Comparison of ENCODE assay signal across 18 mouse cellular contexts in the genomic region with DNA sequence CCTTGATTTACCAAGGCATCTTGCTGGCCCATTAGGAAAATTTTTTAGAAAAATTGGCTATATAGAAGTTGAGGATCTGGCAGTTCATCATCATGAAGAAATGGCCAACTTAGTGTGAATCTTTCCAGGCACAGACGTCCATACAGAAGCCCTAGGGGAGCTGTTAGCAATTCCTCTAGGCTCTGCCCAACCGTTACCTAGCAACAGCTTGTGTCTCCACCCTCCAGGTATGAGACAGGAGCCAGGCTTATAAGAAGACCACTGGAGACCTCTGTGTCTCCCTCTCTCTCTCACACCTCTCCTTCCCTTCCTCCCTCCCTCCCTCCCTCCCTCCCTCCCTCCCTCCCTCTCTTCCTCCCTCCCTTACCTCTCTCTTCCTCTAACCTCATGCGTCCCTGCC. TPM values are rescaled to one million over a fixed set of nuclear protein-coding genes. Genes with fewer than 3 reads are reported as not detected.
A peak's percentile ranks its signal among the peaks of the same experiment; 100 is the strongest.
DNase-seq lines count a peak whose midpoint lies in the region; ATAC-seq and TF ChIP-seq lines count a peak whose summit lies in the region.
"Had no signal": no experiment of that assay in that cellular context is flagged by ENCODE, and none has a peak within 500 bp of the region (broad histone marks: within the 10 kb centered on the region; RNA-seq: fewer than 3 reads in every experiment).

No protein-coding gene starts in this region.

- H3K4me1 ChIP-seq in forebrain, embryonic 13.5 days: peaks cover 43% of the 10 kb centered on the region
- H3K4me1 ChIP-seq in forebrain, embryonic 16.5 days (replicated peaks; ENCODE audit: control insufficient read depth, insufficient read depth, low read length): peaks cover 13% of the 10 kb centered on the region
- H3K4me1 ChIP-seq in neural tube, embryonic 14.5 days (ENCODE audit: control insufficient read depth, insufficient read depth, low read length): peaks cover 15% of the 10 kb centered on the region; the same call in 1 of the 2 replicates
- peaks cover 29% of the 10 kb centered on the region for H3K4me1 ChIP-seq in hindbrain, embryonic 13.5 days (replicated peaks)
- peaks cover 8% of the 10 kb centered on the region for H3K4me1 ChIP-seq in midbrain, postnatal 0 days (ENCODE audit: insufficient read depth, low read length)
- peaks cover 11% of the 10 kb centered on the region for H3K4me1 ChIP-seq in kidney, embryonic 16.5 days (ENCODE audit: insufficient read depth, low read length)

- no peak overlapping the region for H3K4me2 ChIP-seq in forebrain, embryonic 13.5 days
- H3K4me2 ChIP-seq in forebrain, embryonic 16.5 days (ENCODE audit: low read length): no peak overlapping the region
- H3K4me2 ChIP-seq in neural tube, embryonic 14.5 days (ENCODE audit: low read depth, low read length): no peak overlapping the region
- no peak overlapping the region for H3K4me2 ChIP-seq in hindbrain, embryonic 13.5 days
- H3K4me2 ChIP-seq in midbrain, postnatal 0 days (ENCODE audit: low read depth, low read length, poor library complexity, severe bottlenecking): no peak overlapping the region
- no peak overlapping the region for H3K4me2 ChIP-seq in kidney, embryonic 16.5 days (replicated peaks; ENCODE audit: low read depth, low read length)
- H3K4me2 ChIP-seq: liver, embryonic 13.5 days; neural tube, embryonic 12.5 days had no signal

- no peak for DNase-seq in neural tube, embryonic 10.5 days (ENCODE audit: extremely low spot score, low spot score)
- peak; percentile 36 for DNase-seq in midbrain, postnatal 0 days (ENCODE audit: low spot score)
- no peak for DNase-seq in frontal cortex, adult 2 months (ENCODE audit: extremely low spot score in 1 of 2, low spot score in 1 of 2)
- DNase-seq: cerebellum, postnatal 36 days; heart, adult 2 months; heart, postnatal 10 days; liver, embryonic 13.5 days; lung, postnatal 10 days; thymus, adult 2 months had no signal

- H3K4me3 ChIP-seq in forebrain, embryonic 13.5 days: no peak overlapping the region
- H3K4me3 ChIP-seq in forebrain, embryonic 16.5 days (replicated peaks; ENCODE audit: low read length): no peak overlapping the region
- H3K4me3 ChIP-seq in neural tube, embryonic 14.5 days (ENCODE audit: low read depth, low read length): no peak overlapping the region
- H3K4me3 ChIP-seq in hindbrain, embryonic 13.5 days: no peak overlapping the region
- H3K4me3 ChIP-seq in midbrain, postnatal 0 days (ENCODE audit: low read depth, low read length): no peak overlapping the region
- no peak overlapping the region for H3K4me3 ChIP-seq in kidney, embryonic 16.5 days (ENCODE audit: low read length)
- H3K4me3 ChIP-seq: heart, adult 2 months; layer of hippocampus, adult 2 months; liver, embryonic 13.5 days; neural tube, embryonic 12.5 days had no signal

- TF ChIP-seq CTCF in midbrain, postnatal 0 days (IDR thresholded peaks at IDR 0.05): no peak

- H3K9ac ChIP-seq in forebrain, embryonic 13.5 days: no peak overlapping the region
- H3K9ac ChIP-seq in forebrain, embryonic 16.5 days (replicated peaks; ENCODE audit: low read depth, low read length): no peak overlapping the region
- H3K9ac ChIP-seq in neural tube, embryonic 14.5 days (replicated peaks; ENCODE audit: low read depth, low read length): no peak overlapping the region
- no peak overlapping the region for H3K9ac ChIP-seq in hindbrain, embryonic 13.5 days
- no peak overlapping the region for H3K9ac ChIP-seq in midbrain, postnatal 0 days (replicated peaks; ENCODE audit: low read length, poor library complexity, severe bottlenecking)
- no peak overlapping the region for H3K9ac ChIP-seq in kidney, embryonic 16.5 days (replicated peaks; ENCODE audit: low read length)
- H3K9ac ChIP-seq: liver, embryonic 13.5 days; neural tube, embryonic 12.5 days had no signal

- no peaks in the 10 kb centered on the region for H3K9me3 ChIP-seq in forebrain, embryonic 13.5 days (replicated peaks)
- H3K9me3 ChIP-seq in forebrain, embryonic 16.5 days (ENCODE audit: control insufficient read depth, low read length): no peaks in the 10 kb centered on the region
- H3K9me3 ChIP-seq in neural tube, embryonic 14.5 days (ENCODE audit: control insufficient read depth, low read length): no peaks in the 10 kb centered on the region
- H3K9me3 ChIP-seq in hindbrain, embryonic 13.5 days: no peaks in the 10 kb centered on the region
- no peaks in the 10 kb centered on the region for H3K9me3 ChIP-seq in midbrain, postnatal 0 days (ENCODE audit: low read length)
- no peaks in the 10 kb centered on the region for H3K9me3 ChIP-seq in kidney, embryonic 16.5 days (ENCODE audit: low read length)
- H3K9me3 ChIP-seq: liver, embryonic 13.5 days; neural tube, embryonic 12.5 days had no signal

- H3K27me3 ChIP-seq in forebrain, embryonic 13.5 days: no peaks in the 10 kb centered on the region
- H3K27me3 ChIP-seq in forebrain, embryonic 16.5 days (replicated peaks; ENCODE audit: control insufficient read depth, insufficient read depth, low read length): no peaks in the 10 kb centered on the region
- no peaks in the 10 kb centered on the region for H3K27me3 ChIP-seq in neural tube, embryonic 14.5 days (ENCODE audit: control insufficient read depth, insufficient read depth, low read length)
- no peaks in the 10 kb centered on the region for H3K27me3 ChIP-seq in hindbrain, embryonic 13.5 days
- no peaks in the 10 kb centered on the region for H3K27me3 ChIP-seq in midbrain, postnatal 0 days (ENCODE audit: insufficient read depth, low read length)
- no peaks in the 10 kb centered on the region for H3K27me3 ChIP-seq in kidney, embryonic 16.5 days (ENCODE audit: insufficient read depth, low read length)
- H3K27me3 ChIP-seq: liver, embryonic 13.5 days; neural tube, embryonic 12.5 days had no signal

- ATAC-seq in forebrain, embryonic 13.5 days: no peak
- no peak for ATAC-seq in forebrain, embryonic 16.5 days
- peak; percentile 48; the same call in 1 of the 2 replicates for ATAC-seq in neural tube, embryonic 14.5 days (ENCODE audit: low read depth)
- 0 out of 2 replicates have a peak, but pooled peaks have one; percentile 55 for ATAC-seq in hindbrain, embryonic 13.5 days (ENCODE audit: low FRiP score)
- ATAC-seq in midbrain, postnatal 0 days (ENCODE audit: low FRiP score): no peak
- no peak for ATAC-seq in kidney, embryonic 16.5 days (ENCODE audit: low FRiP score, low TSS enrichment)

- H3K27ac ChIP-seq in forebrain, embryonic 13.5 days: 0 out of 2 replicates have a peak overlapping the region, but pooled peaks have one; percentile 82
- H3K27ac ChIP-seq in forebrain, embryonic 16.5 days (ENCODE audit: low read length): no peak overlapping the region
- H3K27ac ChIP-seq in neural tube, embryonic 14.5 days (ENCODE audit: low read depth, low read length): no peak overlapping the region
- no peak overlapping the region for H3K27ac ChIP-seq in hindbrain, embryonic 13.5 days
- no peak overlapping the region for H3K27ac ChIP-seq in midbrain, postnatal 0 days (ENCODE audit: low read depth, low read length)
- no peak overlapping the region for H3K27ac ChIP-seq in kidney, embryonic 16.5 days (ENCODE audit: low read length)
- H3K27ac ChIP-seq: heart, adult 2 months; kidney, postnatal 0 days; layer of hippocampus, adult 2 months; liver, embryonic 13.5 days; neural tube, embryonic 12.5 days had no signal

- 29% methylated on average over 3 of the region's 3 CpGs for WGBS in forebrain, embryonic 13.5 days
- 25% methylated on average over 2 of the region's 3 CpGs for WGBS in forebrain, embryonic 16.5 days
- WGBS in neural tube, embryonic 14.5 days: 22% methylated on average over 2 of the region's 3 CpGs
- WGBS in hindbrain, embryonic 13.5 days: 18% methylated on average over 3 of the region's 3 CpGs
- 37% methylated on average over 3 of the region's 3 CpGs for WGBS in midbrain, postnatal 0 days
- whole genome bisulfite sequencing in kidney, embryonic 16.5 days: 29% methylated on average over 3 of the region's 3 CpGs

- no peaks in the 10 kb centered on the region for H3K36me3 ChIP-seq in forebrain, embryonic 13.5 days (ENCODE audit: poor library complexity, severe bottlenecking)
- H3K36me3 ChIP-seq in forebrain, embryonic 16.5 days (ENCODE audit: control insufficient read depth, insufficient read depth): no peaks in the 10 kb centered on the region
- no peaks in the 10 kb centered on the region for H3K36me3 ChIP-seq in neural tube, embryonic 14.5 days (ENCODE audit: control insufficient read depth, insufficient read depth, low read length)
- no peaks in the 10 kb centered on the region for H3K36me3 ChIP-seq in hindbrain, embryonic 13.5 days
- no peaks in the 10 kb centered on the region for H3K36me3 ChIP-seq in midbrain, postnatal 0 days (ENCODE audit: insufficient read depth, low read length)
- no peaks in the 10 kb centered on the region for H3K36me3 ChIP-seq in kidney, embryonic 16.5 days (ENCODE audit: insufficient read depth, low read length)
- H3K36me3 ChIP-seq: liver, embryonic 13.5 days; neural tube, embryonic 12.5 days had no signal

RNA-seq across cellular contexts. Expression of gene Enc1, which starts 49.8 kb away (rescaled TPM):
- polyA plus RNA-seq in forebrain, embryonic 13.5 days (2015; fragmentation: Nextera tagmentation; extraction: Ambion mirVana): 44.4 and 45.2 TPM in 2 replicates
- polyA plus RNA-seq in forebrain, embryonic 16.5 days (2015; fragmentation: Nextera tagmentation; extraction: Ambion mirVana): 133 and 143 TPM in 2 replicates
- polyA plus RNA-seq in neural tube, embryonic 14.5 days (2014; fragmentation: Nextera tagmentation; extraction: Ambion mirVana): 72.3 and 94.5 TPM in 2 replicates
- 59.2 and 62.1 TPM in 2 replicates for polyA plus RNA-seq in hindbrain, embryonic 13.5 days (2015; fragmentation: Nextera tagmentation; extraction: Ambion mirVana)
- total RNA-seq in midbrain, postnatal 0 days (2014; rRNA removed): 326 and 348 TPM in 2 replicates
- 54.0 and 54.2 TPM in 2 replicates for polyA plus RNA-seq in midbrain, postnatal 0 days (2015; fragmentation: Nextera tagmentation; extraction: Ambion mirVana)
- 204 and 210 TPM in 2 replicates for polyA plus RNA-seq in frontal cortex, adult 2 months (2012; rRNA removed)
- 13.7 and 14.3 TPM in 2 replicates for polyA plus RNA-seq in kidney, embryonic 16.5 days (2015; fragmentation: Nextera tagmentation; extraction: Ambion mirVana)
- total RNA-seq: MEL had no signal

Comparison
In these comparisons a context has a peak if more than half of its experiments do, and no peak if none do; other contexts are left out.
1. ATAC-seq: peak in neural tube, embryonic 14.5 days (single experiment) and hindbrain, embryonic 13.5 days (single experiment); none in forebrain, embryonic 13.5 days (single experiment), forebrain, embryonic 16.5 days (single experiment), midbrain, postnatal 0 days (single experiment) and kidney, embryonic 16.5 days (single experiment).